Mouse (Mus musculus) intestine, postnatal 0 days (tissue): Measurements from ENCODE around the gene Porcn. TPM values are rescaled to one million over a fixed set of nuclear protein-coding genes. Genes with fewer than 3 reads are reported as not detected.

Experiments
- ATAC-seq: fragments of 200-750 bp; cut with Nextera tagmentation; 2 replicates; pipeline ENCODE4 v1.8.0; 2017; ENCODE audit warnings: mild to moderate bottlenecking, moderate TSS enrichment, moderate library complexity
- H3K27ac ChIP-seq: fragments of 300-500 bp; sonication (generic); 2 replicates; pipeline ENCODE4 v1.5.1; 2014; ENCODE audit warnings: mild to moderate bottlenecking, low read depth, low read length, moderate library complexity
- H3K27me3 ChIP-seq: fragments of 300-500 bp; sonication (generic); replicated peaks from 2 replicates; pipeline ENCODE4 v1.6.1; 2014; ENCODE audit warnings: low read length, mixed read lengths; ENCODE audit not compliant: control insufficient read depth, insufficient read depth
- H3K36me3 ChIP-seq: fragments of 300-500 bp; sonication (generic); 2 replicates; pipeline ENCODE4 v1.6.1; 2014; ENCODE audit warnings: mild to moderate bottlenecking, moderate library complexity; ENCODE audit not compliant: control insufficient read depth, insufficient read depth
- H3K4me1 ChIP-seq: fragments of 300-500 bp; sonication (generic); replicated peaks from 2 replicates; pipeline ENCODE4 v1.6.1; 2014; ENCODE audit warnings: antibody characterized with exemption, low read length, mixed read lengths; ENCODE audit not compliant: control insufficient read depth, insufficient read depth
- H3K4me2 ChIP-seq: fragments of 300-500 bp; sonication (generic); replicated peaks from 2 replicates; pipeline ENCODE4 v1.6.1; 2014; ENCODE audit warnings: low read depth, mild to moderate bottlenecking, moderate library complexity
- H3K4me3 ChIP-seq: fragments of 300-500 bp; sonication (generic); 2 replicates; pipeline ENCODE4 v1.5.1; 2014; ENCODE audit warnings: low read depth, low read length
- H3K9ac ChIP-seq: fragments of 300-500 bp; sonication (generic); 2 replicates; pipeline ENCODE4 v1.6.1; 2014; ENCODE audit warnings: mild to moderate bottlenecking, low read depth, low read length
- H3K9me3 ChIP-seq: fragments of 300-500 bp; sonication (generic); 2 replicates; pipeline ENCODE4 v1.6.1; 2016; ENCODE audit warnings: mixed run types; ENCODE audit not compliant: control insufficient read depth
- CTCF ChIP-seq: sonication (generic); IDR thresholded peaks from 2 replicates; pipeline ENCODE4 v1.5.1; 2016; ENCODE audit warnings: low read depth, mild to moderate bottlenecking, control low read depth, antibody characterized with exemption, moderate library complexity
- WGBS: fragments of 180-500 bp; shearing (Covaris S2); extraction: QIAGEN DNeasy Blood & Tissue Kit; methylation state at CpG from one replicate; pipeline ENCODE4 v1.1.7; 2014; 5-methylcytosine and 5-hydroxymethylcytosine counted together
- polyA plus RNA-seq: library from polyadenylated mRNA; unstranded; fragments of >200 nt; fragmentation: Nextera tagmentation; extraction: Ambion mirVana; gene quantifications from 2 replicates; pipeline ENCODE4 v1.2.1, GENCODE M21; 2015

Gene Porcn
- polyA plus RNA-seq, 1 experiment from 2014 or later: 4.3 TPM

GRCm38 (mm10) chrX:8223473-8223872, 17.1 kb upstream of the Porcn start:
- Histone ChIP-seq H3K27ac (no peak overlapping the region), H3K9me3 (no peaks in the 10 kb centered on the region), H3K4me2 (no peak overlapping the region), H3K36me3 (no peaks in the 10 kb centered on the region), H3K4me1 (no peaks in the 10 kb centered on the region), H3K4me3 (no peak overlapping the region), H3K27me3 (no peaks in the 10 kb centered on the region), H3K9ac (no peak overlapping the region)
- no peak for TF ChIP-seq CTCF
- ATAC-seq: no peak
- 82% methylated on average over 7 of the region's 7 CpGs for WGBS

GRCm38 (mm10) chrX:8222678-8223421, 16.5 kb upstream of the Porcn start:
- 61% methylated on average over 7 of the region's 7 CpGs for WGBS
- no peaks in the 10 kb centered on the region for H3K27me3 ChIP-seq
- TF ChIP-seq CTCF: no peak

GRCm38 (mm10) chrX:8222296-8222677, 16.0 kb upstream of the Porcn start:
- H3K4me2 ChIP-seq: no peak overlapping the region
- WGBS: 70% methylated on average over 3 of the region's 3 CpGs
- H3K36me3 ChIP-seq: no peaks in the 10 kb centered on the region
- H3K4me1 ChIP-seq: no peaks in the 10 kb centered on the region
- H3K27ac ChIP-seq: no peak overlapping the region
- H3K27me3 ChIP-seq: no peaks in the 10 kb centered on the region
- no peaks in the 10 kb centered on the region for H3K9me3 ChIP-seq
- TF ChIP-seq CTCF: no peak
- H3K9ac ChIP-seq: no peak overlapping the region
- no peak overlapping the region for H3K4me3 ChIP-seq
- ATAC-seq: no peak

More at GRCm38 (mm10) chrX:8222678-8223421, 16.5 kb upstream of the Porcn start:
- H3K9ac ChIP-seq: no peak overlapping the region
- no peaks in the 10 kb centered on the region for H3K36me3 ChIP-seq
- H3K4me3 ChIP-seq: no peak overlapping the region
- H3K9me3 ChIP-seq: no peaks in the 10 kb centered on the region
- H3K27ac ChIP-seq: no peak overlapping the region
- H3K4me1 ChIP-seq: no peaks in the 10 kb centered on the region
- H3K4me2 ChIP-seq: no peak overlapping the region
- no peak for ATAC-seq

DNA sequence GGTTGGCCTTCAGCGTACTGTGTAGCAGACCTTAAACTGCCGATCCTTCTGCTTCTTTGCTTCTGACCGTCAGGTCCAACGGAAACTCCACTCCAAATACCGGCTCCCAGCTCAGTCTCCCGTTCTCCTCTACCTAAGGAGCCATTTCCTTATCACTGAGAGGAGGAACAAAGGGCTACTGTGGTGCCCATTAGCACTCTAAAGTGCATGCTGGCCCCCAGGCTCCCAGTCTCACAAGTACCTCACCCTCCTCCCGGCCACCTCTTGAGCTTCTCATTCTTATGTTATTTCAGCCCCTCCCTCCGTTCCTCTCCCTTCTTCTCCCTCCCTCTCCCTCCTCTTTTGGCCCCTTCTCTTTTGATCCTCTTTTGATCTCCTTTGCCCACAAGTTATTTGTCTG, 13.3 kb upstream of the Porcn start:
- no peak overlapping the region for H3K27ac ChIP-seq
- no peaks in the 10 kb centered on the region for H3K9me3 ChIP-seq
- no peaks in the 10 kb centered on the region for H3K27me3 ChIP-seq
- no peak overlapping the region for H3K9ac ChIP-seq
- no peak overlapping the region for H3K4me3 ChIP-seq
- WGBS: 44% methylated on average over 8 of the region's 8 CpGs
- no peak for TF ChIP-seq CTCF
- no peak overlapping the region for H3K4me2 ChIP-seq
- no peaks in the 10 kb centered on the region for H3K36me3 ChIP-seq
- no peak for ATAC-seq
- H3K4me1 ChIP-seq: no peaks in the 10 kb centered on the region

DNA sequence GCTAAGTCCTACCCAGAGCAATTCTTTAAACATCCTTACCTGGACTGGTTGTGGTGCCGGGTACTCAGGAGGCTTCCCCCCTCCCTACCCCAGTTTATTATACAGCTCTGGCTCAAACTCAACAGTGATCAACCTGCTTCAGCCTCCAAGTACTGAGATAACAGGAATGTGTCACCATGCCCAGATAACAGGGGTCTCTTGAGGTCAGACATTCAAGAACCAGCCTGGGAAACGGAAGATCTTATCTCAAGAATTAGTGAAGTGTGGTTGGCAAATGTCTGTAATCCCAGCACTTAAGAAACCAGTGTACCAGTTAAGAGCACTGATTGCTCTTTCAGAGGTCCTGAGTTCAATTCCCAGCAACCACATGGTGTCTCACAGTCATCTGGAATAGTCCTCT, 11.8 kb upstream of the Porcn start:
- ATAC-seq: no peak
- no peaks in the 10 kb centered on the region for H3K36me3 ChIP-seq
- no peaks in the 10 kb centered on the region for H3K27me3 ChIP-seq
- TF ChIP-seq CTCF: no peak
- H3K4me1 ChIP-seq: no peaks in the 10 kb centered on the region
- H3K4me2 ChIP-seq: no peak overlapping the region
- H3K9ac ChIP-seq: no peak overlapping the region
- WGBS: 47% methylated on average over 2 of the region's 2 CpGs
- no peak overlapping the region for H3K4me3 ChIP-seq
- H3K27ac ChIP-seq: no peak overlapping the region
- H3K9me3 ChIP-seq: no peaks in the 10 kb centered on the region

DNA sequence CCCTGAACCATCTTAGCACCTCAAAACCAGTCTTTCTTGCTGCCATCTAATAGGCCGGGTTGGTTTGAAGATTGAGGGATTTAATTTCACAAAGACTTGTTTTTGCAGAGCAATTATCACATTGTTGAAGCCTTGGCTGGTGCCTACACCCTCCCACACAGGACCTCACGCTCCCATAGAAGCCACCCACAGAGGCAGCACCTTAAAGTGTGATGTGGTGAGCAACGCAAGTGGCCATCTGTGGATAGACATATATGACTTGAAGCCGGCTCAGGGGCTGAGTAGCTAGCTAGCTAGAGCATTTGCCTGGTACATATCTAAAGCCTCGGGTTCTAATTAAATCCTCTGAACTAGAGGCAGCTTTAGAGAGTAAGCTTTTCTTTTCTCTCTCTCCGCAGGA, 11.1 kb upstream of the Porcn start:
- no peaks in the 10 kb centered on the region for H3K4me1 ChIP-seq
- no peak overlapping the region for H3K9ac ChIP-seq
- H3K9me3 ChIP-seq: no peaks in the 10 kb centered on the region
- 50% methylated on average over 6 of the region's 6 CpGs for WGBS
- ATAC-seq: no peak
- no peaks in the 10 kb centered on the region for H3K27me3 ChIP-seq
- H3K4me3 ChIP-seq: no peak overlapping the region
- no peak overlapping the region for H3K4me2 ChIP-seq
- no peak for TF ChIP-seq CTCF
- no peaks in the 10 kb centered on the region for H3K36me3 ChIP-seq
- H3K27ac ChIP-seq: no peak overlapping the region
